Mouse (Mus musculus) MEL (cell line): ENCODE measurements around the gene Lmntd2. TPM values are rescaled to one million over a fixed set of nuclear protein-coding genes. Genes with fewer than 3 reads are reported as not detected.

Experiments used
- DNase-seq: peaks from one replicate; pipeline ENCODE4 v3.0.0; 2011; ENCODE audit warnings: low read depth, low spot score
- H3K27ac ChIP-seq: 2 replicates; pipeline ENCODE4 v1.5.1; 2012; ENCODE audit warnings: low read depth, mild to moderate bottlenecking, control low read depth, low read length, moderate library complexity; ENCODE audit not compliant: control insufficient read depth
- H3K27me3 ChIP-seq, 2 experiments: fragments of 150-350 bp in 1 of 2; sonication (generic) in 1 of 2; 2 replicates each; pipeline ENCODE4 v1.6.1; 2012; ENCODE audit warnings: low read length in 2 of 2, mild to moderate bottlenecking in 2 of 2, improper control_type of control experiment in 1 of 2, moderate library complexity in 1 of 2; ENCODE audit not compliant: insufficient read depth in 2 of 2, control insufficient read depth in 1 of 2
- H3K36me3 ChIP-seq, 2 experiments: 2 replicates each; pipeline ENCODE4 v1.6.1; 2012 to 2014; ENCODE audit warnings: low read length in 2 of 2, improper control_type of control experiment in 1 of 2, inconsistent platforms in 1 of 2, mild to moderate bottlenecking in 1 of 2; ENCODE audit not compliant: insufficient read depth in 2 of 2, control insufficient read depth in 1 of 2
- H3K4me1 ChIP-seq, 2 experiments: fragments of 150-350 bp in 1 of 2; sonication (generic) in 1 of 2; 2 replicates each; pipeline ENCODE4 v1.6.1; 2012; ENCODE audit warnings: low read length in 2 of 2, improper control_type of control experiment in 1 of 2, mild to moderate bottlenecking in 1 of 2; ENCODE audit not compliant: insufficient read depth in 2 of 2, control insufficient read depth in 1 of 2
- H3K4me3 ChIP-seq, 2 experiments: fragments of 150-350 bp in 1 of 2; sonication (generic) in 1 of 2; 2 replicates each; pipeline ENCODE4 v1.5.1; 2012; ENCODE audit warnings: low read depth in 2 of 2, low read length in 2 of 2, mild to moderate bottlenecking in 2 of 2, moderate library complexity in 2 of 2, control low read depth in 1 of 2, improper control_type of control experiment in 1 of 2; ENCODE audit not compliant: control insufficient read depth in 1 of 2, insufficient read depth in 1 of 2
- H3K79me2 ChIP-seq: 2 replicates; pipeline ENCODE4 v1.6.1; 2012; ENCODE audit warnings: mild to moderate bottlenecking, low read length, moderate library complexity; ENCODE audit not compliant: control insufficient read depth, poor library complexity, insufficient read depth
- H3K9ac ChIP-seq: 2 replicates; pipeline ENCODE4 v1.6.1; 2012; ENCODE audit warnings: low read depth, mild to moderate bottlenecking, control low read depth, low read length, moderate library complexity; ENCODE audit not compliant: control insufficient read depth, poor library complexity, severe bottlenecking
- H3K9me3 ChIP-seq: fragments of 150-350 bp; sonication (generic); replicated peaks from 2 replicates; pipeline ENCODE4 v1.6.1; 2012; ENCODE audit warnings: mild to moderate bottlenecking, low read length, improper control_type of control experiment, moderate library complexity; ENCODE audit not compliant: insufficient read depth
- BHLHE40 ChIP-seq: IDR thresholded peaks from 2 replicates; pipeline ENCODE4 v1.6.1; 2012; ENCODE audit warnings: low read depth, mild to moderate bottlenecking, inconsistent platforms, low read length, improper control_type of control experiment, borderline replicate concordance
- CHD1 ChIP-seq: IDR thresholded peaks from 2 replicates; pipeline ENCODE4 v1.6.1; 2012; ENCODE audit warnings: low read depth, mild to moderate bottlenecking, inconsistent platforms, low read length, improper control_type of control experiment
- CHD2 ChIP-seq: IDR thresholded peaks from 2 replicates; pipeline ENCODE4 v1.6.1; 2011; ENCODE audit warnings: low read length, improper control_type of control experiment
- CTCF ChIP-seq, 3 experiments: IDR thresholded peaks in 2 of 3; conservative IDR thresholded peaks in 1 of 3; 2 replicates each; pipeline ENCODE4 v1.5.1; 2011 to 2012; ENCODE audit warnings: low read length in 3 of 3, low read depth in 2 of 3, mild to moderate bottlenecking in 2 of 3, improper control_type of control experiment in 1 of 3, inconsistent platforms in 1 of 3, mixed read lengths in 1 of 3, moderate library complexity in 1 of 3; ENCODE audit not compliant: control insufficient read depth in 1 of 3, insufficient read depth in 1 of 3, poor library complexity in 1 of 3, severe bottlenecking in 1 of 3
- ELF1 ChIP-seq: IDR thresholded peaks from 2 replicates; pipeline ENCODE4 v1.6.1; 2014; ENCODE audit warnings: low read depth, mild to moderate bottlenecking, inconsistent platforms, low read length, improper control_type of control experiment, moderate library complexity
- GABPA ChIP-seq: IDR thresholded peaks from 2 replicates; pipeline ENCODE4 v1.6.1; 2012; ENCODE audit warnings: low read depth, mild to moderate bottlenecking, inconsistent platforms, low read length, improper control_type of control experiment, moderate library complexity
- GATA1 ChIP-seq: IDR thresholded peaks from 2 replicates; pipeline ENCODE4 v1.6.1; 2011; ENCODE audit warnings: low read depth, low read length, improper control_type of control experiment
- JUND ChIP-seq: IDR thresholded peaks from 2 replicates; pipeline ENCODE4 v1.6.1; 2011; ENCODE audit warnings: low read depth, mild to moderate bottlenecking, improper control_type of control experiment, low read length
- KAT2A ChIP-seq: conservative IDR thresholded peaks from 2 replicates; pipeline ENCODE4 v1.6.1; 2012; ENCODE audit warnings: low read depth, low read length, improper control_type of control experiment, inconsistent platforms
- MAFK ChIP-seq: IDR thresholded peaks from 2 replicates; pipeline ENCODE4 v1.6.1; 2011; ENCODE audit warnings: low read depth, mild to moderate bottlenecking, low read length, improper control_type of control experiment, borderline replicate concordance
- MAX ChIP-seq: IDR thresholded peaks from 2 replicates; pipeline ENCODE4 v1.6.1; 2011; ENCODE audit warnings: low read length, improper control_type of control experiment
- MAZ ChIP-seq: IDR thresholded peaks from 2 replicates; pipeline ENCODE4 v1.6.1; 2012; ENCODE audit warnings: low read depth, mild to moderate bottlenecking, inconsistent platforms, low read length, improper control_type of control experiment
- MXI1 ChIP-seq: IDR thresholded peaks from 2 replicates; pipeline ENCODE4 v1.6.1; 2011; ENCODE audit warnings: mild to moderate bottlenecking, low read depth, low read length, improper control_type of control experiment
- MYB ChIP-seq: IDR thresholded peaks from 2 replicates; pipeline ENCODE4 v1.6.1; 2011; ENCODE audit warnings: mild to moderate bottlenecking, low read depth, low read length, improper control_type of control experiment
- MYC ChIP-seq: IDR thresholded peaks from 2 replicates; pipeline ENCODE4 v1.6.1; 2011; ENCODE audit warnings: low read depth, mild to moderate bottlenecking, low read length, improper control_type of control experiment, moderate library complexity
- NRF1 ChIP-seq: IDR thresholded peaks from 2 replicates; pipeline ENCODE4 v1.6.1; 2014; ENCODE audit warnings: low read depth, mild to moderate bottlenecking, inconsistent platforms, low read length, improper control_type of control experiment, moderate library complexity; ENCODE audit not compliant: poor library complexity, insufficient read depth, severe bottlenecking
- POLR2A ChIP-seq, 2 experiments: IDR thresholded peaks; 2 replicates each; pipeline ENCODE4 v1.6.1; 2011 to 2012; ENCODE audit warnings: low read length in 2 of 2, mild to moderate bottlenecking in 2 of 2, control low read depth in 1 of 2, improper control_type of control experiment in 1 of 2, low read depth in 1 of 2, moderate library complexity in 1 of 2; ENCODE audit not compliant: control insufficient read depth in 1 of 2, insufficient read depth in 1 of 2, poor library complexity in 1 of 2
- POLR2AphosphoS2 ChIP-seq: IDR thresholded peaks from 2 replicates; pipeline ENCODE4 v1.6.1; 2011; ENCODE audit warnings: low read length, improper control_type of control experiment
- RAD21 ChIP-seq: IDR thresholded peaks from 2 replicates; pipeline ENCODE4 v1.6.1; 2011; ENCODE audit warnings: mild to moderate bottlenecking, low read depth, low read length, improper control_type of control experiment
- RCOR1 ChIP-seq: IDR thresholded peaks from 2 replicates; pipeline ENCODE4 v1.6.1; 2012; ENCODE audit warnings: low read depth, mild to moderate bottlenecking, inconsistent platforms, low read length, improper control_type of control experiment
- SIN3A ChIP-seq: IDR thresholded peaks from 2 replicates; pipeline ENCODE4 v1.6.1; 2012; ENCODE audit warnings: low read length, improper control_type of control experiment, inconsistent platforms
- SMC3 ChIP-seq: IDR thresholded peaks from 2 replicates; pipeline ENCODE4 v1.6.1; 2011; ENCODE audit warnings: low read depth, low read length, improper control_type of control experiment
- TAL1 ChIP-seq: IDR thresholded peaks from 2 replicates; pipeline ENCODE4 v1.6.1; 2012; ENCODE audit warnings: mild to moderate bottlenecking, inconsistent platforms, low read length, moderate library complexity, mixed read lengths
- TBP ChIP-seq: IDR thresholded peaks from 2 replicates; pipeline ENCODE4 v1.8.0; 2011; ENCODE audit warnings: low read depth, low read length, improper control_type of control experiment
- TCF12 ChIP-seq: IDR thresholded peaks from 2 replicates; pipeline ENCODE4 v1.6.1; 2014; ENCODE audit warnings: low read depth, mild to moderate bottlenecking, inconsistent platforms, low read length, improper control_type of control experiment, moderate library complexity
- UBTF ChIP-seq: IDR thresholded peaks from 2 replicates; pipeline ENCODE4 v1.6.1; 2012; ENCODE audit warnings: low read depth, mild to moderate bottlenecking, inconsistent platforms, low read length, improper control_type of control experiment, moderate library complexity, borderline replicate concordance; ENCODE audit not compliant: insufficient read depth
- USF2 ChIP-seq, 2 experiments: IDR thresholded peaks; 2 replicates each; pipeline ENCODE4 v1.6.1; 2011 to 2012; ENCODE audit warnings: improper control_type of control experiment in 2 of 2, low read length in 2 of 2, borderline replicate concordance in 1 of 2, inconsistent platforms in 1 of 2, low read depth in 1 of 2, mild to moderate bottlenecking in 1 of 2; ENCODE audit not compliant: insufficient read depth in 1 of 2
- ZC3H11A ChIP-seq: IDR thresholded peaks from 2 replicates; pipeline ENCODE4 v1.6.1; 2012; ENCODE audit warnings: low read depth, mild to moderate bottlenecking, inconsistent platforms, low read length, improper control_type of control experiment
- ZKSCAN1 ChIP-seq: IDR thresholded peaks from 2 replicates; pipeline ENCODE4 v1.6.1; 2012; ENCODE audit warnings: low read depth, mild to moderate bottlenecking, inconsistent platforms, low read length, improper control_type of control experiment, moderate library complexity
- ZMIZ1 ChIP-seq: IDR thresholded peaks from 2 replicates; pipeline ENCODE4 v1.6.1; 2012; ENCODE audit warnings: low read depth, mild to moderate bottlenecking, inconsistent platforms, low read length, improper control_type of control experiment, moderate library complexity
- polyA plus RNA-seq, 2 experiments: library from polyadenylated mRNA; stranded (reverse) in 1 of 2; unstranded in 1 of 2; fragments of >175 nt in 1 of 2; fragments of >200 nt in 1 of 2; gene quantifications; 2 replicates each; pipeline versions ENCODE4 v1.2.1 to v1.2.4; 2012; ENCODE audit warnings: low replicate concordance in 2 of 2, low read depth in 1 of 2; ENCODE audit not compliant: insufficient read length in 2 of 2, insufficient read depth in 1 of 2, missing spikeins in 1 of 2
- total RNA-seq: library from RNA; depleted of rRNA; stranded (reverse); fragments of 300-350 nt; gene quantifications from 2 replicates; pipeline ENCODE4 v1.2.3, GENCODE M21; 2012

The Lmntd2 gene
- total and polyA plus RNA-seq, 3 experiments = 0.43 TPM; not detected in 2

GRCm38 (mm10) chr7:141209526-141209925, 4.4 kb downstream of the Lmntd2 start:
- no peak for TF ChIP-seq UBTF
- no peak for TF ChIP-seq ZMIZ1
- no peak for TF ChIP-seq NRF1
- no peak for TF ChIP-seq CTCF (IDR thresholded peaks at IDR 0.05 in 2 of 3, conservative IDR thresholded peaks at IDR 0.05 in 1 of 3; ENCODE audit: control insufficient read depth in 1 of 3, insufficient read depth in 1 of 3, low read depth in 2 of 3, low read length in 3 of 3, poor library complexity in 1 of 3, severe bottlenecking in 1 of 3)
- TF ChIP-seq ZKSCAN1 = no peak
- no peak for TF ChIP-seq TAL1
- TF ChIP-seq MAX = no peak
- TF ChIP-seq KAT2A = no peak
- no peak for TF ChIP-seq TBP
- no peak for TF ChIP-seq BHLHE40
- TF ChIP-seq SIN3A = no peak
- no peak for TF ChIP-seq USF2 (IDR thresholded peaks at IDR 0.05; ENCODE audit: borderline replicate concordance in 1 of 2, insufficient read depth in 1 of 2, low read depth in 1 of 2, low read length in 2 of 2)
- no peak for TF ChIP-seq CHD1
- TF ChIP-seq MYC = no peak
- TF ChIP-seq CHD2 = no peak
- no peak for TF ChIP-seq GATA1
- no peak for TF ChIP-seq MXI1
- TF ChIP-seq MAZ = no peak
- no peaks in the 10 kb centered on the region for H3K9me3 ChIP-seq

GRCm38 (mm10) chr7:141206182-141206937, 7.5 kb downstream of the Lmntd2 start:
- peaks cover 0 to 6% of the 10 kb centered on the region in 2 experiments; a peak in 2 of 4 replicates for H3K4me1 ChIP-seq
- no peaks in the 10 kb centered on the region for H3K36me3 ChIP-seq
- DNase-seq = no peak
- TF ChIP-seq GABPA (no peak), JUND (no peak), ZC3H11A (no peak), ELF1 (no peak), MAFK (no peak), SMC3 (no peak), TCF12 (no peak), POLR2A (IDR thresholded peaks at IDR 0.05; ENCODE audit: control insufficient read depth in 1 of 2, insufficient read depth in 1 of 2, low read depth in 1 of 2, low read length in 2 of 2, poor library complexity in 1 of 2) (no peak), MYB (no peak), CTCF (IDR thresholded peaks at IDR 0.05 in 2 of 3, conservative IDR thresholded peaks at IDR 0.05 in 1 of 3; ENCODE audit: control insufficient read depth in 1 of 3, insufficient read depth in 1 of 3, low read depth in 2 of 3, low read length in 3 of 3, poor library complexity in 1 of 3, severe bottlenecking in 1 of 3) (no peak), RCOR1 (no peak), TBP (no peak), POLR2AphosphoS2 (no peak), MYC (no peak), GATA1 (no peak), RAD21 (no peak)
- TF ChIP-seq, all 39 proteins: peak for 0
- H3K27ac ChIP-seq = no peak overlapping the region
- peaks cover 0 to 1% of the 10 kb centered on the region in 2 experiments; a peak in 1 of 4 replicates for H3K27me3 ChIP-seq
- no peak overlapping the region for H3K4me3 ChIP-seq
- no peak overlapping the region for H3K9ac ChIP-seq
- H3K9me3 ChIP-seq = no peaks in the 10 kb centered on the region
- no peaks in the 10 kb centered on the region for H3K79me2 ChIP-seq

More at GRCm38 (mm10) chr7:141209526-141209925, 4.4 kb downstream of the Lmntd2 start:
- Histone ChIP-seq H3K4me3 (no peak overlapping the region), H3K4me1 (peaks cover 0 to 3% of the 10 kb centered on the region in 2 experiments; a peak in 1 of 4 replicates), H3K27ac (no peak overlapping the region), H3K9ac (no peak overlapping the region), H3K27me3 (peaks cover 0 to 1% of the 10 kb centered on the region in 2 experiments; a peak in 1 of 4 replicates), H3K79me2 (no peaks in the 10 kb centered on the region), H3K36me3 (no peaks in the 10 kb centered on the region)
- no peak for DNase-seq
